Mouse (Mus musculus): Measurements from ENCODE around the gene Naip1. TPM values are rescaled to one million over a fixed set of nuclear protein-coding genes. Genes with fewer than 3 reads are reported as not detected.
"Not testable (repeated sequence)": the region's sequence is repeated elsewhere in the genome, so short reads cannot be mapped to it uniquely, and the experiment has no call there.

Gene Naip1
- polyA plus RNA-seq, 1 experiment from 2014 or later = not detected

DNA sequence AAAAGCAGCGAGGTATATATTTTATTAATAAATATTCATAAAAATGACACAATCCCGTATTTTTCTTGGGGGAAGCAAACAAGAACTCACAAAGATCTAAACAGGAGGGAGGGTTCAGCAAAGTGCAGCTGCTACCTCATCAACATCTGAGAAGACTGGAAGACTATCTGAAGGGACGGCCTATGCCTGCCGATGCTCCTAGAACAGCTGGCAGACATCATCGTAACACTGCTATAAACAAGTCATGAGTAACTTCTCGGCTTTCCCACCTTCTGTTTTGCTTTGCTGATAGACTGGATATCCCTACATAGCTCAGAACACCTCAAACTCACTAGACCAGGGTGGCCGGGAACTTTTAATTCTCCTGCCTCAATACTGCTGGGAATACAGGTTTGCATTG, 30.9 kb upstream of the Naip1 start:
- no peaks in the 10 kb centered on the region for H3K27me3 ChIP-seq (ENCODE audit: control insufficient read depth, insufficient read depth, low read length)
- no peaks in the 10 kb centered on the region for H3K9me3 ChIP-seq (replicated peaks; ENCODE audit: control insufficient read depth, low read length)
- no peak overlapping the region for H3K4me2 ChIP-seq (ENCODE audit: low read depth, low read length)
- WGBS = 90% methylated on average over 7 of the region's 7 CpGs
- DNase-seq (ENCODE audit: low spot score) (no peak), ATAC-seq (replicated peaks; ENCODE audit: insufficient number of reproducible peaks, low FRiP score, low TSS enrichment, low read depth) (no peak)
- no peak overlapping the region for H3K4me3 ChIP-seq (ENCODE audit: low read depth, low read length)
- peaks cover 2% of the 10 kb centered on the region; the same call in 1 of the 2 replicates for H3K36me3 ChIP-seq (replicated peaks; ENCODE audit: control insufficient read depth, insufficient read depth, low read depth, low read length)
- H3K9ac ChIP-seq (replicated peaks; ENCODE audit: low read length) = no peak overlapping the region
- H3K27ac ChIP-seq (replicated peaks; ENCODE audit: low read depth, low read length) = no peak overlapping the region
- H3K4me1 ChIP-seq (ENCODE audit: control insufficient read depth, insufficient read depth, low read length) = no peaks in the 10 kb centered on the region

DNA sequence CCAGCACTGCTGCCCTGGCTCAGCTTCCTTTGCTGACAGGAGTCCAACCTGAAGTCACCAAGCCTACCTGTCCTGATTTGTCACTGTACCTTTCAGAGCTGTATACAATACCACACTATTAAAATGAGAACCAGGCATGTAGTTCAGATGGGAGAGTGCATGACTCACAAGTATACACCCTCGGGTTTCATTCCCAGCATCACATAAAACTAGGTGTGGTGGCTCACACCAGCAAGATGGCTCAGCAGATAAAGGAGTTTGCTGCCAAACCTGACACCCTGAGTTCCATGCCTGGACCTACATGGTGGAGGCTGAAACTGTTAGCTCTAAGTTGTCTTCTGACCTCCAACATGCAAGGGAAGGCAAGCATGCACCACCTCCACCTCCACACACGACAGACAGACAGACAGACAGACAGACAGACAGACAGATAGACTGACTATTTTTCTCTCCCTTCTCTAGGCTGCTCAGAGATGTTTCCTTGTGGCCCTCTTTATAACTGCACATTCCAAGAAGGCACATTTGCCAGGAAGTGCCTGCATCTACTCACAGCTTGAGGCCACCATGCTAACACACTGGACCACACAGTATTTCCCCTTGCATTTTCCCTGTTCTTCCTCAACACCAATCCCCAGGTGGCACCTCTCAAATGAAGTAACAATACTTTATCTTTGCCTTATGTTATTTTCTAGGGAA, 11.0 kb upstream of the Naip1 start:
- H3K27me3 ChIP-seq (ENCODE audit: control insufficient read depth, insufficient read depth, low read length) = no peaks in the 10 kb centered on the region
- H3K36me3 ChIP-seq (replicated peaks; ENCODE audit: control insufficient read depth, insufficient read depth, low read depth, low read length) = peaks cover 6% of the 10 kb centered on the region; the same call in 1 of the 2 replicates
- WGBS = 87% methylated on average over 2 of the region's 2 CpGs
- no peak for ATAC-seq (replicated peaks; ENCODE audit: insufficient number of reproducible peaks, low FRiP score, low TSS enrichment, low read depth)
- no peak overlapping the region for H3K27ac ChIP-seq (replicated peaks; ENCODE audit: low read depth, low read length)
- H3K4me3 ChIP-seq (ENCODE audit: low read depth, low read length) = no peak overlapping the region
- H3K9me3 ChIP-seq (replicated peaks; ENCODE audit: control insufficient read depth, low read length) = no peaks in the 10 kb centered on the region
- no peaks in the 10 kb centered on the region for H3K4me1 ChIP-seq (ENCODE audit: control insufficient read depth, insufficient read depth, low read length)
- DNase-seq (ENCODE audit: low spot score) = no peak
- no peak overlapping the region for H3K4me2 ChIP-seq (ENCODE audit: low read depth, low read length)
- no peak overlapping the region for H3K9ac ChIP-seq (replicated peaks; ENCODE audit: low read length)

DNA sequence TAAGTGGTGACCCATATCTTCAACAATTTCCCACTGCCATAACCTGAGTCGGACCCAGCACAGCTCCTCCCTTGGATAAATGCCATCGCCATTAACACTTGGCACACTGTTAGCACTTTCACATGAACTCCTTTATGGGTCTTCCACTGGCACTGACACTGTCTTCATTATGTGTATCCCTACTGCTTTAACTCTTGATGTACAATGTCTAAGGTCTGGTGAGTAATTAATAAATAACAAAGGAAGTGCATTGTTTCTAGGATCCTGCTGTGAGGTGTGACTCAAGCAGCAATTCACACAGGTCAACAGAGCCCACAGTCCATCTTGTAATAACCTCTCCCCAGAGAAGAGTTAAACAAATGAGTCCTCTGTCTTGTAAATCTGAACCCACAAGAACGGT, 8.7 kb upstream of the Naip1 start:
- Histone ChIP-seq H3K4me3 (ENCODE audit: low read depth, low read length) (no peak overlapping the region), H3K4me1 (ENCODE audit: control insufficient read depth, insufficient read depth, low read length) (no peaks in the 10 kb centered on the region), H3K4me2 (ENCODE audit: low read depth, low read length) (no peak overlapping the region), H3K27ac (replicated peaks; ENCODE audit: low read depth, low read length) (no peak overlapping the region), H3K27me3 (ENCODE audit: control insufficient read depth, insufficient read depth, low read length) (no peaks in the 10 kb centered on the region), H3K36me3 (replicated peaks; ENCODE audit: control insufficient read depth, insufficient read depth, low read depth, low read length) (no peaks in the 10 kb centered on the region; the same call in 1 of the 2 replicates), H3K9ac (replicated peaks; ENCODE audit: low read length) (no peak overlapping the region), H3K9me3 (replicated peaks; ENCODE audit: control insufficient read depth, low read length) (no peaks in the 10 kb centered on the region)
- DNase-seq (ENCODE audit: low spot score) (no peak), ATAC-seq (replicated peaks; ENCODE audit: insufficient number of reproducible peaks, low FRiP score, low TSS enrichment, low read depth) (no peak)
- WGBS = 79% methylated on average over 3 of the region's 3 CpGs

DNA sequence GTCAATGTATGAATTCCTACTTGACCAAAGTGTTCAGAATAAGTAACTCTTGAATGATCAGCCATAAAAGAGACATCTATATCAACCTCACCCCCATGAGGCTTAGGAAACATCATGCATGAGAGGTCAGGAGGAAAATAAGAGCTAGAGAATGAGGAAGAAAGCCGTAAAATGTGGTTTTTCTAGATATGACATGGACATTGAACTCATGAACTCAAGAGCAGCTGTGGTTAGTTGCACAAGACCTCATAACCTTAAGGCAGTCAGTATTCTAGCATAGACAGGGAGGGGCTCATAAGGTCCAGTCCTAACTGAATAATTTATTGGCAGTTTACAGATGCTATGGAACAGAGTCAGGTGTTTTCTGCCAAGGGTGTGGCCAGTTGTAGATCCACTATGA, 3.2 kb downstream of the Naip1 start:
- no peak overlapping the region for H3K4me2 ChIP-seq (ENCODE audit: low read depth, low read length)
- H3K27me3 ChIP-seq (ENCODE audit: control insufficient read depth, insufficient read depth, low read length) = no peaks in the 10 kb centered on the region
- no peak for ATAC-seq (replicated peaks; ENCODE audit: insufficient number of reproducible peaks, low FRiP score, low TSS enrichment, low read depth)
- DNase-seq (ENCODE audit: low spot score) = no peak
- no peak overlapping the region for H3K9ac ChIP-seq (replicated peaks; ENCODE audit: low read length)
- H3K4me3 ChIP-seq (ENCODE audit: low read depth, low read length) = no peak overlapping the region
- no peaks in the 10 kb centered on the region for H3K4me1 ChIP-seq (ENCODE audit: control insufficient read depth, insufficient read depth, low read length)
- H3K9me3 ChIP-seq (replicated peaks; ENCODE audit: control insufficient read depth, low read length) = no peaks in the 10 kb centered on the region
- 88% methylated on average over 1 of the region's 1 CpGs for WGBS
- no peaks in the 10 kb centered on the region for H3K36me3 ChIP-seq (replicated peaks; ENCODE audit: control insufficient read depth, insufficient read depth, low read depth, low read length)
- H3K27ac ChIP-seq (replicated peaks; ENCODE audit: low read depth, low read length) = no peak overlapping the region

DNA sequence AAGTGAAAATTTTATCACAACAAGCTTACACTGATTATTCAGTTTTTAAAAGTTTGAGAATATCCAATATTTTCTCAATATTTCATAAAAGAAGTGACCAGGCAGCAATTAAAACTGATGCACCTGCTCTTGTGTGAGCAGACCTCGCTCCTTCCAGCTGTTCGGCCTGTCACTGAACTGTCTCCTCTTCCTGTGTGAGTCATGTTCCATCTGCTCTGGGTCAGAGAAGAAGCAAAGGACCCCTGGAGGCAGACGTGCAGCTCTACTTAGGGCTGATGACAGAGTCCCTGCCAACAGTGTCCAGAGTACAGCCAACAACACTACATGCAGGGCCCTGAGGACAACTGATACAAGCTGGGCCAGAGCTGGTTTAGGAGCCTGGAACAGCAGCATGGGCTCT, 12.6 kb downstream of the Naip1 start:
- WGBS = 67% methylated on average over 3 of the region's 3 CpGs

DNA sequence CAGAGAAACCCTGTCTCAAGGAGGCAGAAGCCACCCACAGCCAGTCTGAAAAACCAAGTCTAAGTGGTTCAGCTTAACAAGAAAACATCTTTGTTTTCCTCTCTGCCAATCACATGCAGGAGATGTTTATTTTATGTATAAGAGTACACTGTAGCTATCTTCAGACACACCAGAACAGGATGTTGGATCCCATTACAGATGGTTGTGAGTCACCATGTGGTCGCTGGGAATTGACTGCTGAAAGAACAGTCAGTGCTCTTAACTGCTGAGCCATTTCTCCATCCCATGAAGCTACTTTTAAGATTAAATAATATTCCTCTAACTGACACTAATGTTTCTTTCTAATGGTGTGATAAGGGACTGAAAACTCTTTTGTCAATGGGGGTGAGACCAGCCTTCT, 14.0 kb downstream of the Naip1 start:
- DNase-seq (ENCODE audit: low spot score) (no peak), ATAC-seq (replicated peaks; ENCODE audit: insufficient number of reproducible peaks, low FRiP score, low TSS enrichment, low read depth) (no peak)
- Histone ChIP-seq H3K4me1 (ENCODE audit: control insufficient read depth, insufficient read depth, low read length) (no peaks in the 10 kb centered on the region), H3K4me2 (ENCODE audit: low read depth, low read length) (no peak overlapping the region), H3K4me3 (ENCODE audit: low read depth, low read length) (no peak overlapping the region), H3K9ac (replicated peaks; ENCODE audit: low read length) (no peak overlapping the region), H3K27ac (replicated peaks; ENCODE audit: low read depth, low read length) (no peak overlapping the region), H3K36me3 (replicated peaks; ENCODE audit: control insufficient read depth, insufficient read depth, low read depth, low read length) (no peaks in the 10 kb centered on the region), H3K27me3 (ENCODE audit: control insufficient read depth, insufficient read depth, low read length) (no peaks in the 10 kb centered on the region), H3K9me3 (replicated peaks; ENCODE audit: control insufficient read depth, low read length) (no peaks in the 10 kb centered on the region)
- 67% methylated on average over 1 of the region's 1 CpGs for WGBS

More for the DNA sequence above, 12.6 kb downstream of the Naip1 start:
- DNase-seq (ENCODE audit: low spot score) = no peak
- no peaks in the 10 kb centered on the region for H3K27me3 ChIP-seq (ENCODE audit: control insufficient read depth, insufficient read depth, low read length)
- no peak overlapping the region for H3K9ac ChIP-seq (replicated peaks; ENCODE audit: low read length)
- no peak for ATAC-seq (replicated peaks; ENCODE audit: insufficient number of reproducible peaks, low FRiP score, low TSS enrichment, low read depth)
- H3K27ac ChIP-seq (replicated peaks; ENCODE audit: low read depth, low read length) = no peak overlapping the region
- no peaks in the 10 kb centered on the region for H3K36me3 ChIP-seq (replicated peaks; ENCODE audit: control insufficient read depth, insufficient read depth, low read depth, low read length)
- no peaks in the 10 kb centered on the region for H3K9me3 ChIP-seq (replicated peaks; ENCODE audit: control insufficient read depth, low read length)
- H3K4me2 ChIP-seq (ENCODE audit: low read depth, low read length) = no peak overlapping the region
- H3K4me1 ChIP-seq (ENCODE audit: control insufficient read depth, insufficient read depth, low read length) = no peaks in the 10 kb centered on the region
- H3K4me3 ChIP-seq (ENCODE audit: low read depth, low read length) = no peak overlapping the region

DNA sequence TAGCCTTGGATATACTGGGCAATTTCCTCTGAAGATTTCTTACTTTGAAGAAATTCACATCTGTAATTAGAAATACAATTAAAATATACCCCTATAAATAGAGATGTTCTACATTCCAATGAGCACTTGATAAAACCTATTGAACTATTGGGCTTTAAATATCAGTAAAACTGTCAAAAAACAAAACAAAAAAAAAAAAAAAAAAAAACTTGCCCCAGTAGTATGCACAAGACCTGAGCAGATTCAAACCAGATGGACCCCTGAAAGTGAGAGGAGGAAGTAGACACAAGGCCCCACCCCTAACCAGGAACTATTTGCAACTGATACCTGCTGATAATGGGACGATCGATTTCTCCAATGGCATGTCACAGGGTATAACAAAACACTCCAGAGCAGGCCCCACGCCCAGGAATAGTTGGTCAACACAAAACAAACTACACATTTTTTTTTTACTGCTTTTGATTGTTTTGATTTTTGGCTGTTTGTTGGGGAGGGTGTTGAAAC, 15.3 kb downstream of the Naip1 start:
- Histone ChIP-seq H3K27me3 (ENCODE audit: control insufficient read depth, insufficient read depth, low read length) (no peaks in the 10 kb centered on the region), H3K9ac (replicated peaks; ENCODE audit: low read length) (no peak overlapping the region), H3K36me3 (replicated peaks; ENCODE audit: control insufficient read depth, insufficient read depth, low read depth, low read length) (no peaks in the 10 kb centered on the region), H3K4me3 (ENCODE audit: low read depth, low read length) (no peak overlapping the region), H3K27ac (replicated peaks; ENCODE audit: low read depth, low read length) (no peak overlapping the region), H3K4me2 (ENCODE audit: low read depth, low read length) (no peak overlapping the region), H3K4me1 (ENCODE audit: control insufficient read depth, insufficient read depth, low read length) (no peaks in the 10 kb centered on the region), H3K9me3 (replicated peaks; ENCODE audit: control insufficient read depth, low read length) (no peaks in the 10 kb centered on the region)
- WGBS = 67% methylated on average over 3 of the region's 3 CpGs
- ATAC-seq (replicated peaks; ENCODE audit: insufficient number of reproducible peaks, low FRiP score, low TSS enrichment, low read depth) = no peak
- DNase-seq (ENCODE audit: low spot score) = peak; percentile 9

DNA sequence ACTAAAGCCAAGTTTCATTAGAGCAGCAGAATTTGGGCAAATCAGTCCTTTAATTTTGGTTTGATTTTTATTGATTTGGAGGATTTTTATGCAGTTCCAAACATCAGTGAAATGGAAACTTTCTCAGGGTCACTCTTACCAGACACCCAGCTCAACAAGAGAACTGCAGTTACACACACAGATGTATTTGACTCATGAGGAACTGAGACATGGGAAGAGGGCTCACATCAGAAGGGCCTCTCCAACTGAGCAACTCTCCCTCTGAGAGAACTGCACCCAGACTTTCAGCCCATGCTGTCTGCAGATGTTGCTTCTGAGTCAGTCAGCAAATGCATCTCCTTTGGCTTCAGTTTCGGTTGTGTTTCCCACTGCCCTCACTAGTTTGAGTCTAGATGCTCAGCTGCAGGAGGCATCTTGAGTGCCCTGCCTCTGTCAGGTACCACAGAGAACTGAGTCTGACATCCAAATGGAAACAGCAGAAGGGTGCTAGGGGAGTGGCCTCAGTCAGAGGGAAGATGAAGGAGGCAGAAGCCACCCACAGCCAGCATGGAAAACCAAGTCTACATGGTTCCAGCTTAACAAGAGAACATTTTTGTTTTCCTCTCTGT, 16.0 kb downstream of the Naip1 start:
- not testable (repeated sequence) for H3K27ac ChIP-seq (replicated peaks; ENCODE audit: low read depth, low read length); H3K27me3 ChIP-seq (ENCODE audit: control insufficient read depth, insufficient read depth, low read length); H3K36me3 ChIP-seq (replicated peaks; ENCODE audit: control insufficient read depth, insufficient read depth, low read depth, low read length); H3K4me3 ChIP-seq (ENCODE audit: low read depth, low read length); DNase-seq (ENCODE audit: low spot score); H3K4me2 ChIP-seq (ENCODE audit: low read depth, low read length); H3K9me3 ChIP-seq (replicated peaks; ENCODE audit: control insufficient read depth, low read length); ATAC-seq (replicated peaks; ENCODE audit: insufficient number of reproducible peaks, low FRiP score, low TSS enrichment, low read depth); H3K4me1 ChIP-seq (ENCODE audit: control insufficient read depth, insufficient read depth, low read length); H3K9ac ChIP-seq (replicated peaks; ENCODE audit: low read length)
- WGBS = 84% methylated on average over 1 of the region's 1 CpGs

All from embryonic facial prominence, embryonic 11.5 days (tissue).